Mouse (Mus musculus) hindbrain, embryonic 11.5 days (tissue): ENCODE data around the gene Raf1. TPM values are rescaled to one million over a fixed set of nuclear protein-coding genes. Genes with fewer than 3 reads are reported as not detected.

ENCODE experiments used
- ATAC-seq: fragments of 200-750 bp; cut with Nextera tagmentation; 2 replicates; pipeline ENCODE4 v1.8.0; 2017; ENCODE audit warnings: mild to moderate bottlenecking, moderate TSS enrichment, moderate library complexity; ENCODE audit not compliant: low FRiP score
- DNase-seq: peaks from one replicate; pipeline ENCODE4 v3.0.0-alpha.2; 2015; ENCODE audit warnings: low spot score
- H3K27ac ChIP-seq: fragments of 300-500 bp; sonication (generic); 2 replicates; pipeline ENCODE4 v1.5.1; 2014; ENCODE audit warnings: mild to moderate bottlenecking, low read depth, low read length
- H3K27me3 ChIP-seq: fragments of 300-500 bp; sonication (generic); 2 replicates; pipeline ENCODE4 v1.6.1; 2014; ENCODE audit warnings: mild to moderate bottlenecking, low read length, moderate library complexity, mixed read lengths; ENCODE audit not compliant: control insufficient read depth, insufficient read depth
- H3K36me3 ChIP-seq: fragments of 300-500 bp; sonication (generic); 2 replicates; pipeline ENCODE4 v1.6.1; 2014; ENCODE audit warnings: mild to moderate bottlenecking, low read length, moderate library complexity, mixed read lengths; ENCODE audit not compliant: control insufficient read depth, insufficient read depth
- H3K4me1 ChIP-seq: fragments of 300-500 bp; sonication (generic); replicated peaks from 2 replicates; pipeline ENCODE4 v1.6.1; 2014; ENCODE audit warnings: low read length, mixed read lengths; ENCODE audit not compliant: control insufficient read depth, insufficient read depth
- H3K4me2 ChIP-seq: fragments of 300-500 bp; sonication (generic); replicated peaks from 2 replicates; pipeline ENCODE4 v1.6.1; 2014; ENCODE audit warnings: mild to moderate bottlenecking, low read depth, low read length
- H3K4me3 ChIP-seq: fragments of 300-500 bp; sonication (generic); 2 replicates; pipeline ENCODE4 v1.5.1; 2014; ENCODE audit warnings: low read depth, low read length
- H3K9ac ChIP-seq: fragments of 300-500 bp; sonication (generic); 2 replicates; pipeline ENCODE4 v1.6.1; 2014; ENCODE audit warnings: low read depth, low read length
- H3K9me3 ChIP-seq: fragments of 300-500 bp; sonication (generic); 2 replicates; pipeline ENCODE4 v1.6.1; 2016; ENCODE audit warnings: low read length; ENCODE audit not compliant: control insufficient read depth
- WGBS: fragments of 180-500 bp; shearing (Covaris S2); extraction: QIAGEN DNeasy Blood & Tissue Kit; methylation state at CpG from one replicate; pipeline ENCODE4 v1.1.7; 2014; 5-methylcytosine and 5-hydroxymethylcytosine counted together
- polyA plus RNA-seq: library from polyadenylated mRNA; unstranded; fragments of >200 nt; fragmentation: Nextera tagmentation; extraction: Ambion mirVana; gene quantifications from 2 replicates; pipeline ENCODE4 v1.2.1, GENCODE M21; 2014

Raf1 gene
- polyA plus RNA-seq, 1 experiment from 2014 or later, result 157 TPM

DNA sequence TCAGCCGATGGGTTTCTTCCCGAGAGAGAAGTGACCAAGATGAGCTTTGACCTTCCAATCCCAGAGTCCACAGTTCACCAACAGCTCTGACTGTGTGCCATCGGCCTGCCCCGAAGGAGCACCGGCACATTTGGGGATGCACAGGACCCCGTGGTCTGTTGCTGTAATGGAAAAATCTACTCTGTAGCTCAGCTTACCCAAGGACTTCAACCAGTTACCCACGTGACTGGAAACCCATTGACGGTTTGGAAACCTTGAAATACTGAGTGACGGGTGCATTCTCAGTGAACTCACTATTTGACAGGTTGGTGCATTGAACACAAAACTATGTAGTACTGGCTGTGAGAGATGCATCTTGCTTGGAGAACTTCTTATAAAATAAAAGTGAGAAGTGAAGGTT, 98.5 kb downstream of the Raf1 start:
- no peaks in the 10 kb centered on the region for H3K27me3 ChIP-seq
- 89% methylated on average over 9 of the region's 9 CpGs for WGBS
- no peak overlapping the region for H3K9ac ChIP-seq
- no peak overlapping the region for H3K27ac ChIP-seq
- DNase-seq (no peak), ATAC-seq (no peak)
- no peaks in the 10 kb centered on the region for H3K4me1 ChIP-seq
- H3K4me2 ChIP-seq, result no peak overlapping the region
- peaks cover 2% of the 10 kb centered on the region; the same call in 1 of the 2 replicates for H3K36me3 ChIP-seq
- H3K9me3 ChIP-seq, result no peaks in the 10 kb centered on the region
- H3K4me3 ChIP-seq, result no peak overlapping the region

DNA sequence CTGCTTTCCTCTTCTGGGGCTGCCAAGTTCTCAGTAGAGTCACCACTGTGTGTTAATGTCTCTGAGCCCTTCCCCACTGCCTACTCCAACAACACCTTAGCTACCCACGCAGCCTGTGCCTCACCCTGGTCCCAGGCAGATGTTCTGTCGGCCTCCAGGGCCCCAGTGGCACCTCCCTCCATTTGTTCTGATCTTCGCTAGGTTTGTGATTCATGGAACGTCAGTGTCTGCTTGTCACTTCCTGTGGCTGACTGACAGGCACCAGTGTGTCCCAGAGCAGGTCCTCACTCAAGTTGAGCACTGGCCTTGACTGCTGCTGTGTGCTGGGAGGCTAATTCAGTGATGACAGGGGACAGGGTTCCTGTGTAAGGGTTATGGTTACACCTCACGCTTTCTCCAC, 99.0 kb downstream of the Raf1 start:
- Histone ChIP-seq H3K27me3 (no peaks in the 10 kb centered on the region), H3K27ac (no peak overlapping the region), H3K4me1 (no peaks in the 10 kb centered on the region), H3K9me3 (no peaks in the 10 kb centered on the region), H3K4me2 (no peak overlapping the region), H3K36me3 (peaks cover 2% of the 10 kb centered on the region; the same call in 1 of the 2 replicates), H3K4me3 (no peak overlapping the region), H3K9ac (no peak overlapping the region)
- ATAC-seq (no peak), DNase-seq (no peak)
- WGBS, result 87% methylated on average over 5 of the region's 5 CpGs

GRCm38 (mm10) chr6:115574171-115574570, 102.3 kb downstream of the Raf1 start:
- ATAC-seq, result no peak
- no peak for DNase-seq
- H3K9ac ChIP-seq, result no peak overlapping the region
- H3K27ac ChIP-seq, result no peak overlapping the region
- no peak overlapping the region for H3K4me2 ChIP-seq
- no peaks in the 10 kb centered on the region for H3K4me1 ChIP-seq
- WGBS, result 90% methylated on average over 7 of the region's 7 CpGs
- no peak overlapping the region for H3K4me3 ChIP-seq
- peaks cover 2% of the 10 kb centered on the region; the same call in 1 of the 2 replicates for H3K36me3 ChIP-seq
- H3K27me3 ChIP-seq, result no peaks in the 10 kb centered on the region
- no peaks in the 10 kb centered on the region for H3K9me3 ChIP-seq

Other genes with a start within 250 kb of the Raf1 start
- 29.7 and 30.6 TPM in 2 replicates for gene Tsen2, start 132.0 kb downstream of the Raf1 start, polyA plus RNA-seq
- gene Mkrn2os, start 84.1 kb downstream of the Raf1 start, polyA plus RNA-seq, result 0.11 and 0.18 TPM in 2 replicates
- gene Mkrn2, start 74.7 kb downstream of the Raf1 start, polyA plus RNA-seq, result 19.6 and 28.6 TPM in 2 replicates
- gene Tmem40, start 85.8 kb upstream of the Raf1 start, polyA plus RNA-seq, result 1.9 and 2.1 TPM in 2 replicates
- gene Cand2, start 97.9 kb upstream of the Raf1 start, polyA plus RNA-seq, result 20.2 and 23.3 TPM in 2 replicates
- gene Rpl32, start 132.1 kb upstream of the Raf1 start, polyA plus RNA-seq, result 1,766 and 1,778 TPM in 2 replicates
- gene Efcab12, start 161.8 kb upstream of the Raf1 start, polyA plus RNA-seq, result 2.1 TPM in 2 replicates
- gene Mbd4, start 176.7 kb upstream of the Raf1 start, polyA plus RNA-seq, result 22.2 and 24.5 TPM in 2 replicates
- 22.5 and 26.8 TPM in 2 replicates for gene Ift122, start 176.8 kb upstream of the Raf1 start, polyA plus RNA-seq